Mouse (Mus musculus) urinary bladder, postnatal 36 days (tissue): ENCODE measurements around the gene Cmtm8.

Experiments used
- DNase-seq, 2 experiments: peaks; one replicate each; pipeline ENCODE4 v3.0.0; 2022; ENCODE audit warnings: low spot score in 2 of 2, mixed read lengths in 1 of 2

Cmtm8 gene

DNA sequence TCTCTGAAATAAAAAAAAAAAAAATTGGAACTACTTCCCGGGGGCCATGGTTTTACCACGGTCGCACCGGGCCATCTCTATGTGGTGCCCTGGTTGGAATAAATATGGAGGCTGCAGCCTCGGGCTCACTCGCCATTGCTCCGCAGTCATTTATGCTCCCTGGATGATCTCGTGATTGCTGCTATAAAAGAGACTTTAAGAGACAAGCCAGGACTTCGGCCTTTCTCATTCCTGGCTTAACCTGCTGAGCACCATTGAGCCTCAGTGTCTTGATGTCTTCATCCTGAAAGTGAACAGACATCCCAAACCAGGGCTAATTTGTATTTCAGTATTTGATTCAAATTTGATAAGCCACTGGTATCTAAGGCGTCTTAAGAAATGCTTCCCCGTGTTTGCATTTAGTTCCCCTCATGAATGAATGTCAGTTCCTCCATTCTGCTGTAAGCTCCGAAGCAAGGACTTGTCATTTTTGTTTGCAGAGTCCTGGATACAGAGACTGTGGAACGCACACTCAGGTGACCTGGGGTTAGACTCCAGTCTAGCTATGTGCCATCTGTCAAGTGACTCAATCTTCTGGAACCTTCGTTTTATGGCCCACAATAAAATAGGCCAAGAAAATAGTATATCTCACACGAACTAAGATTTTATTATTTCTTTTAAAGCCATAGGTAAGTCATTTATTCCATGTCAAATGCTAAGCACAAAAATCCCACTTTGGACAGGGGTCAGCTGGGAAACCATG lies 22.2 kb downstream of the Cmtm8 start:
- no peak for DNase-seq

DNA sequence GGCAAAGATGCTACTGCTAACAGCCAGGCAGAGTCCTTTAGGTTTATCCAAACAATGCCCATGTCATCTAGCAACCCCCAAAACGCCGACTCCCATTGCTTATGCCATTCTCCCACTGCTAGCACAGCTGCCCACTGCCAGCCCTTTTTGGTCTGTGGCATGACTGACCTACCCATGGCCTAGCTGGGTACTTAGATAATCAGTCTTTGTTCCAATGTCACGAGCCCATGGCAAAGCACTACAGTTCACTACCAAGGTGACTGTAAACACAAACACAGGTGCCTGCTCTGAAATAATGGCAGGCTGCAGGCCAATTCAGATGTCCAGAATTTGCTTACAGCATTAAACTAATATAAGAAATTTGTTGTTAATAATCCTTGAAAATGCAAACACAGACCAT lies 25.0 kb downstream of the Cmtm8 start:
- no peak for DNase-seq

DNA sequence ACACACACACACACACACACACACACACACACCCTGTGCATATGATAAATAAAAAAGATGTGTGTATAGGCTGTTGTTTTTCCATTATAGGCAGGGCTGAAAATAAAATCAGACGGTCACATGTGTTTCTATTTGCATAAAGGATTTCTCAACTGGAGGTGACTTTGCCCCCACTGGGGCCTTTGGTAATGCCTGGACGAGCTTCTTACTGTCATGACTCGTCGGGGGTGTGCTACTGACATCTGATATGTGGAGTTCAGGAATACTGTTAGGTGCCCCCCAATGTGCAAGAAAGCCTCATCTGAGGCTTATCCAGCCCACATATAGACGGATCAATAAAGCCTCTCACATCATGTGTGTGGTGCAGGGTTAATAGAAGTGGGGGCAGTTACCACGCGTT lies 26.9 kb downstream of the Cmtm8 start:
- DNase-seq, result no peak

DNA sequence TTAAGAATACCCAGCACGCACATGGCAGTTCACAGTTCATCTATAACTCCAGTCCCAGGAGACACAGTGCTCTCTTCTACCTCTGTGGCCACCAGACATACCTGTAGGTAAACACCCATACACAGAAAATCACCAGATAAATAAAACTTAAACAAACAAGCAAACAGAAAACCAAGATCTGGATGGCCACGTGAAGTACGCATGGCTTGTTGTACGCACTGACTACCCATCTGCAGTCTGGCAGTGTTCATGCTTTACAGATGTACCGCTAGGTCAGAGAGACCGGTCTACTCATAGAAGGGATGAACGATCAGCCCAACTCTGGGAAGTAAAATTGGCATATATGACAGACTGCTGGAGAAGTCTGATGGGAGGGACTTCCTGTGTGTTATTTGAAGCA lies 27.8 kb downstream of the Cmtm8 start:
- DNase-seq, result no peak

DNA sequence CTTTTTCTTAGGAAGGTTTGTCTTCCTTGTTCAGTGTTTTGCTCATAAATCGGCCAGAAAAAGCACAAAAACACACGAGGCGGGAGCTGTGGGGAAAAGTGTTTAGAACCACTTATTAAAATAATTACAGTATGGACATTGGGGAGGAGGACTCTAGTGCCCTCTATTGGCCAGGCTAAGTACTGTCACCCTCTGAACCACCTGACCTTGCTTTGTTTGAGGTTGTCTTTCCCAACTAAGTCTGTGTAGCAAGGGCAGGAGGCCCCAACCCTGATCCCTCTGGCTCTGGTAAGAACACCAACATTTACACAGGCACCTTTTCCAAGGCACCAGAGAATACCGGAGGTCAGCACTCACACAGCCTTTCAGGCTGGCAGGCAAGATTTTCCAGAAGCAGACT lies 28.6 kb downstream of the Cmtm8 start:
- DNase-seq, result peak; percentile 6 to 11

DNA sequence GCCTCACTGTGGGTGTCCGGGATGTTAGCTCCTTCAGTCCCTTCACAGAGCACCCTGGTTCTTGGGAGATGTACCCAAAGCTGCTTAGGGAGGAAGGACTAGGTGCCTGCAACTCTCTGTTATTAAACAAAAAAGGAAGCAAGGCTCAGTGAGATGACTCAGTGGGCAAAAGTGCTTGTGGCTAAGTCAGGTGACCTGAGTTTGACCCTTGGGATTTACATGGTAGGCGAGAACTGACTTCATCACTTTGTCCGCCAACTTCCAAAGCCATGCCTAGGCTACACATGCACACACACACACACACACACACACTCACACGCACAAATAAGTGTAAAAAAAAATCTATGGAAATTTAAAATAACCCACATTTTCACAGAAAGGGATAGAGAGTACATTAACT lies 32.0 kb downstream of the Cmtm8 start:
- DNase-seq, result no peak

DNA sequence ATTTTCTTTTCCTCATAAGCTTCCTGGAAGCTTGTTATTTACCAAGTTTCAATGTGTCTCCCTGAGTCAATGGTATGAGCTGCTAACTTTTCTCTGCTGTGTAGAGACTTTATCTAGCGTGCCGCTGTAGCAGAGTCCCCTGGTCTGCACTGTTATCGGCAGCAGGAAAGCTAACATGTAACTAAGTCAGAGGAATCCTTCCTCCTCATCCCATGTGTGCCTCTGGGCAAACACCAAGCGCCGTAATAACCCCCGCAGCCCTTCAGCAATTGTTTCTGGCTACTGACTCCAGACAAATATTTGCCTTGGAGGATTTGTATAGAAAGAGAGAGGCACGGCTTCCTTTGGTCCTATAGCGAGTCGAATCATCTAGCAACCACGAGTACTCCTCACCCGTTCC lies 33.1 kb downstream of the Cmtm8 start:
- DNase-seq, result no peak

DNA sequence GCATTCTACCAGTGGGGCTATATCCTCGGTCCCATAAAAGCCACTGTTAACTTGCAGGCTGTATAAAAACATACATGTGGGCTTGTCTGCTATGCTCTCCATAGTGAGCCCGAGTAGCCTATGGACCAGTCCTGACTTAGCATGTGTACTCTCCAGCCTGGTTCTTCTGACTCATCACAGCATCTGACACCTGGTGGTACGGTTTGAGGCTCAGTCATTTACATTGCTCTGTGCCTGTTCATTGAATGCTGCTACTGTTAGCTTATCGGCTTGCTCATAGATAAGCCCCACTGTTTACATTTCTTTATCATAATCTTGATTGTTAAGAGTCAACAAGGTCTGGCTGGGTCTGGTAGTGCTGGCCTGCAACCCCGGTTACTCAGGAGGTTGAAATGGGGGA lies 35.3 kb downstream of the Cmtm8 start:
- DNase-seq, result peak; percentile 34

DNA sequence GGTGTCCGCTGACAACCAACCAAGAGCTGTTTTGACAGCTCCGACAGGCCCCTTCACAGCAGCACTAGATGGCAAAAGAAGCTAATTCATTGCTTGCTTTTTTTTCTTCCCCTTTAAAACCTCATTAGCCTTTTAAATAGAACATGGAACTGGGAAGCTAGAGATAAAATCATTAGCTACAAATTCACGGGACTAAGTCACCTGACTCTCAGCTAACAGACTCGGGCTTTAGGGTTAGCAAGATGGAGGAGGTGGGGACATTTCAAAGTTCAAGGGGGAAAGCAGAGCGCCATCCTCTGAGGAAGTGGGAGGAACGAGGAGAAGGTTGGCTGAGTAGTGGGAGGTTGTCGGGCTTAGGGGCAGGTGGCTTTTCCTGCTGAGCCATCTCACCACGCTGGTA lies 36.7 kb downstream of the Cmtm8 start:
- no peak for DNase-seq

DNA sequence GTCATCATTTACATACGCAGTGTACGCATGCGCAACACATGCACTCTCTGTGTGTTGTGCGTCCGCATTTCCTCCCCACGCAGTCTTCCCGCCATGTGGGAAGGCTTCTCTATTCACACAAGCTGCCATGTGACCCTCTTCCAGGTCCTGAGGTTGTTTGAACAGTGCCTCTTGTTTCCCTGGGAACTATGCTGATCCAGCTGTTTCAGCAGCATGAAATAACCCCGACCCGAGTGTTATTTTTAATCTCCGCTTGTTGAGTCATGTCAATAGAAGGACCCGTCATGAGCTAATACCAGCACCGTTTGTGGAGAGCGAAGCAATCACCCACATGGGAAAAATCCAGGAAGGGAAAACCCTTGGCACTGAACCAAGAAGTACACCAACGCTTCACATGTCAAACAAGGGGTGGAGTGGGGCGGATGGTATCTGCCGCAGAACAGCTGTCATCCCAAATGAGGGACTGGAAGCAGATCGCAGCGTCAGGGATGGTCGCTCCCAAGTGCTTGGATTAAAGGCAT lies 38.7 kb downstream of the Cmtm8 start:
- DNase-seq, result no peak

DNA sequence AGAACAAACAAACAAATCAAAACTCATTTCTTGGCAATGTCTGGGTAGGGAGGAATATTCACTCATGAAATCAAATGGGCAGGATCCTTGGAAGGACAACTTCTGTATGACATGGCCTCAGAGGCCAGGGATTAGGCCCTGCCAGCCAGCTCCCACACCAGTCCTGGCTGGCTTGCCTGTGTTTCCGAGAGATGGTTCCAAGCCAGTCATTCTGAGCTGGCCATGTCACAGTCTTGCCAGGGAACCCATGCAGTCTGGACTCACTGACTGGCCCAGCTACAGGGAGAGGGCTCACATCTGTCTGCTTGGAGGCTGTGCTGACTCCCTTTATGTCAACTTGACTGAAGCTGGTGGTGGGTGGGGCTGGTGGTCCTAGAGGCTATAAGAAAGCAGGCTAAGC lies 41.8 kb downstream of the Cmtm8 start:
- DNase-seq, result peak in 1 of 2 experiments; percentile 8

DNA sequence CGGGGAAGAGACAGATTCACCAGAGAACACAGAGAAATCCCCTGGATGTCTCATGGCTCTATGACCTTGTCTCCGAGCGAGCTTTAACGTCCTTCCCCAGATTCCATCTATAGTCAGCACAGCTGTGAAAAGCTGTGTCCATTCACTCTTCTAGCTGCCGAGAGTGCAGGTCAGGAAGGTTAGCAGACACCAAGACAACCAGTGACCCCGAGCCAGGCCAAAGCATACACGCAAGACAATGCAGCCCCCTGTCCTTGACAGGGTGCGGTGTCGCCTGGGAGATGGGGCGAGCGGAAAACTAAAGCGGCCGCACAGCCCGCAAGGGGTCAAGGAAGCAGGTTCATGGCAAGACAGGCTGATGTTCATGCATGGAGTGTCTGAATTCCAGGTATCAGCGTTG lies 42.7 kb downstream of the Cmtm8 start:
- no peak for DNase-seq

DNA sequence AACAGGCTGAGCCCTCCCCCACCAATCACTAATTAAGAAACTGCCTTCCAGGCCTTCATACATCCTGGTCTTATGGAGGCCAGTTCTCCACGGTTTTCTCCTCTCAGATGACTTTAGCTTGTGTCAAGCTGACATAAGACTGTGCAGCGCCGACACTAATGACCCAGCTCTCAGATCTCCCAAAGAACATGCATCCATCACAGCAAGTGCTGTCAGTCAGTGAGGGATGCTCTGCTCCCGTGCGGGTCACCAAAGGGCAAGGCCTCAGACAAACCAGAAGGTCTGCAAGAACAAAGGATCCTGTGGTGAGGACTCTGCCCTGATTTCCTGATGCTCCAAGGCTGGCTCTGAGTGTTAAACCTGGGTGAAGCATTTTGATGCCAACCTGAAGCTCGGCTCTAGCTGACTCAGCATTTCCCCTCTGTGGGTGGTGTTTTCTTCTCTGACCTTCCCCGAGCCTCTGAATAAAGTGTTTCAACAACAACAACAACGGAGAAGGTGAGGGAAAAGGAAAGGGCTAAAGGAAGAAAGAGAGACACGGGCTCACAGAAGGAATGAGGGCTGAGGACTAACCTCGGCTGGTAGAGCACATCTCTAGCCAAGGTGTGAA lies 44.4 kb downstream of the Cmtm8 start:
- DNase-seq, result no peak

DNA sequence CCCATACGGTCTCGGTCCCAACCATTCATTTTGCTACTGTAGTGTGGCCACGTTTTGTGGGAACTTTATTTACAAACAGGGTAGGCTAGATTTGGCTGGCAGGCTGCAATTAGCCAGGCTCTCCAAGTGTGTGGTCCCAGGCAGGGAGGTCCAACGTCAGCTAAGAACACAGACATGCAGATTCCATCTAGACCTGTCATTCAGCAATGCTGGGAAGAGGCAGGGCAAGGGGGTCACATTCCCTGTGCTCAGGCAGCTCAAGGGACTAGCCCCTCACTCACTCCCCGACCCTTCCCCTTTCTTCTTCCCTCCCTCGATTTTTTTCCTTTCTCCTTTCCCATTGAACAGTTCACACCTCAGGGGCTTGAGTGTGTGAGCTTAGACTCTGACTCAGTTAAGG lies 45.1 kb downstream of the Cmtm8 start:
- no peak for DNase-seq

DNA sequence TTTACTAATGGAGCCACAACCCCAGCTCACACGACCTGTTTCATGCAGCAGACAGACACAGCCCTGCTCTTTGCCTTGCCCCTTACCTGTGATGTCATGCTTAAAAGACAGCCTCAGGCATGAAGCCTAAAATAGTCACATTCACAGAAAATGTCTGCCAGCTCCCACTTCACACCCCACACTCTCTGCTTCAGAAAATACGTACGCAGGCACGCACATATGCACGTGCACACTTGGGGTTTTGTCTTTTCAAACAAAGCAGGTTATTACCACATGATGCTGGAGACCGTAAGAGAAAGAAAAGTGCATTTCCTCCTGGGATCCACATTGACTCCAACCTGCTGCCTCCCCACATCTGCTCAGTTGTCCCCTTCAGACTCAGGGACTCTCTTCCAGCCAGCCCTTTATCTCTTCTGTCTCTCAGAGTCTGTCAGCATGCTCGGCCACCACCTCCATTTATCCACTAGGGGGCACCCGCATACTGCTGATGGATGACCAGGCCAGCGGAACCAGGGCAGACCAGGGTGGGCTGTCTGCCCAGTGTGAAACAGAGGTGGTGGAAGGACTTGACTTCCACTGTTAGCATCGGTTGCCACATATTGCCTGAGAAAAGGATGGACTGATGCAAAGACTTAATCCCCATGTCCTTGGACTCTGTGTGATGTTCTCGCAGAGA lies 46.5 kb downstream of the Cmtm8 start:
- peak; percentile 79 to 80 for DNase-seq

DNA sequence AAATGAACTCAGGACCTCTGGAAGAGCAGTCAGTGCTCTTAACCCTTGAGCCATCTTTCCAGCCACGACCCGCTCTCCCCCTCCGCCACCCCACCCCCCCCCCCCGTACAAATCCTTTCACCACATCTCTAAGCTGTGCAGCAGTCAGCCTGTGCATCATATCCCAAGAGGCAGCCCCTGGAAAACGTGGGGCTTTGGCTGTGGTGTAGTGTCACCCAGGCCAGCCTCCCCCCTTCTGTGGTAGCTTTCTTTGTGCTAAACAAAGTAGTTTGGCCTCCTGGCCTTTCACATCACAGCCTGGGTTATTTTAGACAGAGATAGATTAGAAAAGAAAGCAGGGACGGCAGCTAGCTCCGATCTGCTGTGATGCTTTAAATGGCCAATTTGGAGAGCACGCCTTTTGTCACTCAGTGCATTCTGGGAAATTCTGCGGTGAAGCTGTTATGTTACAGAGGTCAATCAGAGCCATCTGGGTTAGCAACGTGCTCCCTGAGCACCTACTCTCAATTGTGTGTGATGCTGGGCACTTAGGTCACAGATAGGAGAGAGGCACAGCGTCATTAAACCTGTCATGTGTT lies 47.4 kb downstream of the Cmtm8 start:
- DNase-seq, result no peak

DNA sequence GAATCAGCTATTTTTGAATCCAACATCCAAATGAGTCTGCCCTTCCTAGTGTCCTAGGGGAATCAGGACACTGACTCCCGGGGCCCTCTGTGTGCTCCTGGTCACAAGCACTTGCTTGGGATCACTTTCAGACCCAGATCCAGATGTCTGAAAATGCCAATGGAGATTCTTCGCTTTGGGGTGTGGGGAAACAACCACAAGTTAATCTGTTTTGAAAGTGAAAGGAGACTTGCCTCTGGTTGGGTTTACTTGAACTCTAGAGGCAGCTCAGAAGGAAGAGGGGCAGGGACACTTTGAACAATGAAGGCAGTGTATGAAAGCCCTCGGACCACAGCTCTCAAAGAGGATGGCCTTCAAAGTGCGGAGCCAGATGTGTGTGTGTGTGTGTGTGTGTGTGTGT lies 49.5 kb downstream of the Cmtm8 start:
- DNase-seq, result no peak

DNA sequence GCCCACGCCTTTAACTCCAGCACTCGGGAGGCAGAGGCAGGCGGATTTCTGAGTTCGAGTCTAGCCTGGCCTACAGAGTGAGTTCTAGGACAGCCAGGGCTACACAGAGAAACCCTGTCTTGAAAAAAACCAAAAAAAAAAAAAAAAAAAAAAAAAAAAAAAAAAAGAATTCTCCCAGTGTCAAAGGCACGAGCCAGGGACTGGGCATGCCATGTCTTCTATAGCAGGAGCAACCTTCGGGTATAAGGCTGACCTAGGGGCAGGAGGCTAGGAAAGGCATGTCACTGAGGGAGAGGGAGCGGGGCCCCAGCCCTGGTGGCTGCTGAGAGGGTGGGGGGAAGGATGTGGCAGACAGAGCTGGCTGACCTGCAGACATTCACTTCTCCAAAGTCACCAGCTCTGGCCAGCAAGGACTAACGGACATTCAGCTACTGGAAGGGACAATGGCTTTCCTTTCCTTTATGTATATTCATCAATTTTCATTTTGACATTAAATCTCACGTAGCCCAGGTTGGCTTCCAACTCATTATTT lies 50.1 kb downstream of the Cmtm8 start:
- DNase-seq, result no peak

DNA sequence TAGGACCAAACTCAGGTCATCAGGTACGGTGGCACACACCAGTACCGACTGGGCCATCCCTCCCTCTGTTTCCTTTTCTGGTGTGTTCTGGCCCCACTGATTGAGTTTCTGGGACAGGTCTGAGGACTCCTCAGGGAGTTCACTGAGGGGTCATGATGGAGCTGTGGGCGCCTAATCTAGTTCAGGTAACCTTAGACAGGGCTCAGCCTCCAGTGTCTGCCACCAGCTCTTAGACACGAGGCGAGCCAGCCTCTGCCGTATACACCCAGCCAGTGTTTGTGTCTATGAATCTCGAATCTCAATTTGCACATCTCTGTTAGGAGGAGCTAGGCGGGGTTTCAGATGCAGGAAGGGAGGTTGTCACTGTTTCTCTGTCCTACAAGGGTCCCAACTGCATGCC lies 54.0 kb downstream of the Cmtm8 start:
- no peak for DNase-seq

DNA sequence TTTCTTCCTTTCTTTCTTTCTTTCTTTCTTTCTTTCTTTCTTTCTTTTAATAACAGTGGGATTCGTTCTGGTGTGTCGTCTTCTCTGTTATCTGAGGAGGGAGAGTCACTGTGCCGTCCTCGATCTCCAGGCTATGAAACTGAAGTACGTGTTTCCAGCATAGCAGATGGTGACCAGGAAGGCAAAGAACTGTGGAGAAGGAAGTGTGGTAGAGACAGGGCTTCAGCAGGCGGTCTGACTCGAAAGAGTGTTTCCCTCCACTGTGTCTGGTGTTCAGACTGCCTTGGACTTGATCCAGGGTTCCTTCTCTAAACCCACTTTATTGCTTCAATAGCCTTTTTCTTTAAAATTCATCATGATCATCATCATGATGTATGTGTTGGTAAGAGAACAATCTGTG lies 54.4 kb downstream of the Cmtm8 start:
- no peak for DNase-seq

DNA sequence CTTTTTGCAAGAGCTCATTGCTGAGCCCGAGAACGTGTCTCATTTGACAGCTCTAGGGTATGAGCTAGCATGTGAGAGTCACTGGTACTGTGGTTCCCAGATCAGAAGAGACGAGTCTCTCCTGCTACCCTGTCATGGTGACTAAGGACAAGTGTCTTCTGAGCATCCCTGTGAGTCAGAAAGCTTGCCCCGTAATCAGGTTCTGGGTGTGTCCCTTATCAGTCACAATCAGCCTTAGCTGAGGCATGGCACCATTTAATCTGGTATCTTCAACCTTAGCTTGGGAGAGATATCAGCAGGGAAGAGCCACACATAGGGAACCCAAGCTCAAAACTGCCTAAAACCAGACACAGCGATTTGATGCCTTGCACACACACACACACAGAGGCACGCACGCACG lies 55.3 kb downstream of the Cmtm8 start:
- no peak for DNase-seq

DNA sequence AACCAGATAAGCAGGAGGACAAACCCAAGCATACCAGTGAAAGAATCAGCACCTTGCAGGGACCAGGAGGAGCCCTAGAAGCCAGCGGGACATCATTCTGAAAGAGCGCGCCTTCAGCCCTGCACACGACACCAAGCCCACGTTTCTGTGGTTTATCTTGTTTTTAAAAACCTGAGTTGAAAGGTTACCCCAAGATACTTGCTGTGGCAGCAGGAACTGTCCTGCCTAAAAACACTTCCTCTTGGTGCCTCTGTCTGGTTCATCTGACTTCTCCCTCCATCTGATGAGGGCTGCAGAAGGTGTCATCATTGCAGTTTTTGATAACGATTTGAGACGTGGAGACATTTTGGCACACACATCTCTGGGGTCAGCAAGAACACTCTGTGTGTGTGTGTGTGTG lies 56.2 kb downstream of the Cmtm8 start:
- DNase-seq, result no peak
